Mouse (Mus musculus) kidney, adult 2 months (tissue): ENCODE data around the gene Gipc3. TPM values are rescaled to one million over a fixed set of nuclear protein-coding genes. Genes with fewer than 3 reads are reported as not detected.

Source experiments
- DNase-seq: peaks from one replicate; pipeline ENCODE4 v3.0.0; 2021
- H3K27ac ChIP-seq: fragments of 200-500 bp; 2 replicates; pipeline ENCODE4 v1.5.1; 2012; ENCODE audit warnings: low read depth, low read length, control low read depth, inconsistent platforms; ENCODE audit not compliant: insufficient read depth
- H3K27me3 ChIP-seq: fragments of 200-500 bp; replicated peaks from 2 replicates; pipeline ENCODE4 v1.6.1; 2012; ENCODE audit warnings: mild to moderate bottlenecking, moderate library complexity, low read length, inconsistent platforms; ENCODE audit not compliant: control insufficient read depth, insufficient read depth
- H3K36me3 ChIP-seq: fragments of 200-500 bp; 2 replicates; pipeline ENCODE4 v1.6.1; 2012; ENCODE audit warnings: mild to moderate bottlenecking, moderate library complexity, low read length, inconsistent platforms; ENCODE audit not compliant: control insufficient read depth, insufficient read depth
- H3K4me1 ChIP-seq: fragments of 200-500 bp; 2 replicates; pipeline ENCODE4 v1.6.1; 2011; ENCODE audit warnings: low read length; ENCODE audit not compliant: control insufficient read depth, insufficient read depth
- H3K4me3 ChIP-seq: fragments of 200-500 bp; 2 replicates; pipeline ENCODE4 v1.5.1; 2011; ENCODE audit warnings: mild to moderate bottlenecking, low read depth, low read length, control low read depth; ENCODE audit not compliant: insufficient read depth
- CTCF ChIP-seq: fragments of 200-500 bp; conservative IDR thresholded peaks from 2 replicates; pipeline ENCODE4 v1.5.1; 2011; ENCODE audit warnings: low read depth, mild to moderate bottlenecking, control low read depth, low read length, moderate library complexity, mixed read lengths; ENCODE audit not compliant: insufficient read depth, insufficient read length
- POLR2A ChIP-seq: fragments of 200-500 bp; IDR thresholded peaks from one replicate; pipeline ENCODE4 v1.6.1; 2011; ENCODE audit warnings: low read depth, low read length, control low read depth
- WGBS: fragments of 180-500 bp; shearing (Covaris S2); methylation state at CpG from one replicate; pipeline ENCODE4 v1.1.7; 2018; 5-methylcytosine and 5-hydroxymethylcytosine counted together
- polyA plus RNA-seq: library from polyadenylated mRNA; depleted of rRNA; stranded (reverse); fragments of >200 nt; gene quantifications from 2 replicates; pipeline ENCODE4 v1.2.3, GENCODE M21; 2012

The Gipc3 gene
- polyA plus RNA-seq, 1 experiment, result 1.5 TPM

GRCm38 (mm10) chr10:81314201-81314600 lies 28.9 kb downstream of the Gipc3 start:
- Histone ChIP-seq H3K36me3 (no peaks in the 10 kb centered on the region; the same call in 1 of the 2 replicates), H3K27me3 (no peaks in the 10 kb centered on the region), H3K4me3 (no peak overlapping the region), H3K27ac (no peak overlapping the region), H3K4me1 (no peaks in the 10 kb centered on the region; the same call in 1 of the 2 replicates)
- DNase-seq, result no peak
- no peak for TF ChIP-seq CTCF
- TF ChIP-seq POLR2A, result no peak
- WGBS, result 80% methylated on average over 7 of the region's 7 CpGs

GRCm38 (mm10) chr10:81313581-81313980 lies 29.5 kb downstream of the Gipc3 start:
- 89% methylated on average over 13 of the region's 13 CpGs for WGBS
- no peak for DNase-seq
- H3K4me1 ChIP-seq, result no peaks in the 10 kb centered on the region
- H3K27ac ChIP-seq, result no peak overlapping the region
- H3K4me3 ChIP-seq, result no peak overlapping the region
- no peaks in the 10 kb centered on the region for H3K27me3 ChIP-seq
- TF ChIP-seq POLR2A (no peak), CTCF (no peak)
- no peaks in the 10 kb centered on the region; the same call in 1 of the 2 replicates for H3K36me3 ChIP-seq

- no peaks in the 10 kb centered on the region; the same call in 1 of the 2 replicates for H3K36me3 ChIP-seq
These were observed 33.5 kb downstream of the Gipc3 start for GRCm38 (mm10) chr10:81309571-81309970.

GRCm38 (mm10) chr10:81306837-81307682 lies 36.0 kb downstream of the Gipc3 start:
- Histone ChIP-seq H3K36me3 (no peaks in the 10 kb centered on the region; the same call in 1 of the 2 replicates), H3K27ac (no peak overlapping the region), H3K27me3 (no peaks in the 10 kb centered on the region), H3K4me1 (peaks cover 20% of the 10 kb centered on the region), H3K4me3 (no peak overlapping the region)
- WGBS, result 89% methylated on average over 21 of the region's 21 CpGs
- no peak for TF ChIP-seq POLR2A
- no peak for TF ChIP-seq CTCF
- no peak for DNase-seq

More at GRCm38 (mm10) chr10:81309571-81309970, 33.5 kb downstream of the Gipc3 start:
- no peak for DNase-seq
- Histone ChIP-seq H3K27ac (no peak overlapping the region), H3K4me1 (peaks cover under 1% of the 10 kb centered on the region; the same call in 1 of the 2 replicates), H3K27me3 (no peaks in the 10 kb centered on the region), H3K4me3 (no peak overlapping the region)
- no peak for TF ChIP-seq POLR2A
- no peak for TF ChIP-seq CTCF
- 80% methylated on average over 5 of the region's 5 CpGs for WGBS

GRCm38 (mm10) chr10:81306173-81306668 lies 36.8 kb downstream of the Gipc3 start:
- no peak for DNase-seq
- 78% methylated on average over 12 of the region's 12 CpGs for WGBS
- no peaks in the 10 kb centered on the region for H3K27me3 ChIP-seq
- TF ChIP-seq POLR2A (no peak), CTCF (no peak)
- no peak overlapping the region for H3K27ac ChIP-seq
- H3K36me3 ChIP-seq, result no peaks in the 10 kb centered on the region; the same call in 1 of the 2 replicates
- H3K4me3 ChIP-seq, result no peak overlapping the region
- H3K4me1 ChIP-seq, result peaks cover 27% of the 10 kb centered on the region

GRCm38 (mm10) chr10:81305663-81306062 lies 37.4 kb downstream of the Gipc3 start:
- Histone ChIP-seq H3K27ac (no peak overlapping the region), H3K36me3 (no peaks in the 10 kb centered on the region; the same call in 1 of the 2 replicates), H3K27me3 (no peaks in the 10 kb centered on the region), H3K4me3 (no peak overlapping the region), H3K4me1 (peaks cover 32% of the 10 kb centered on the region)
- no peak for DNase-seq
- WGBS, result 92% methylated on average over 14 of the region's 14 CpGs
- TF ChIP-seq CTCF (no peak), POLR2A (no peak)

GRCm38 (mm10) chr10:81304597-81305238 lies 38.3 kb downstream of the Gipc3 start:
- Histone ChIP-seq H3K4me1 (peaks cover 41% of the 10 kb centered on the region), H3K36me3 (no peaks in the 10 kb centered on the region; the same call in 1 of the 2 replicates), H3K4me3 (no peak overlapping the region), H3K27me3 (no peaks in the 10 kb centered on the region), H3K27ac (no peak overlapping the region)
- TF ChIP-seq CTCF (peak; percentile 93), POLR2A (no peak)
- WGBS, result 19% methylated on average over 7 of the region's 9 CpGs
- no peak for DNase-seq
